Mouse (Mus musculus) cerebellum, adult 2 months (tissue): ENCODE measurements around the gene Capzb. TPM values are rescaled to one million over a fixed set of nuclear protein-coding genes. Genes with fewer than 3 reads are reported as not detected.

Source experiments
- DNase-seq, 2 experiments: peaks; one replicate each; pipeline ENCODE4 v3.0.0; 2021
- H3K27ac ChIP-seq: fragments of 200-500 bp; 2 replicates; pipeline ENCODE4 v1.5.1; 2012; ENCODE audit warnings: low read length, control low read depth, inconsistent platforms; ENCODE audit not compliant: insufficient read depth
- H3K27me3 ChIP-seq: fragments of 200-500 bp; 2 replicates; pipeline ENCODE4 v1.6.1; 2012; ENCODE audit warnings: inconsistent platforms, mild to moderate bottlenecking, low read length, moderate library complexity; ENCODE audit not compliant: control insufficient read depth, insufficient read depth
- H3K4me1 ChIP-seq: fragments of 200-500 bp; 2 replicates; pipeline ENCODE4 v1.6.1; 2011; ENCODE audit warnings: low read length; ENCODE audit not compliant: control insufficient read depth, insufficient read depth
- H3K4me3 ChIP-seq: fragments of 200-500 bp; replicated peaks from 2 replicates; pipeline ENCODE3; 2011; ENCODE audit warnings: mild to moderate bottlenecking, low read depth, low read length, control low read depth; ENCODE audit not compliant: insufficient read depth
- CTCF ChIP-seq: fragments of 200-500 bp; IDR thresholded peaks from 2 replicates; pipeline ENCODE4 v1.5.1; 2011; ENCODE audit warnings: low read depth, mild to moderate bottlenecking, control low read depth, low read length, moderate library complexity, borderline replicate concordance; ENCODE audit not compliant: insufficient read depth
- POLR2A ChIP-seq: fragments of 200-500 bp; IDR thresholded peaks from 2 replicates; pipeline ENCODE4 v1.6.1; 2011; ENCODE audit warnings: low read length, control low read depth, borderline replicate concordance; ENCODE audit not compliant: insufficient read depth
- WGBS: fragments of 180-500 bp; shearing (Covaris S2); methylation state at CpG from one replicate; pipeline ENCODE4 v1.1.7; 2018; 5-methylcytosine and 5-hydroxymethylcytosine counted together
- polyA plus RNA-seq: library from polyadenylated mRNA; depleted of rRNA; stranded (reverse); fragments of >200 nt; gene quantifications from 2 replicates; pipeline ENCODE4 v1.2.3, GENCODE M21; 2012

Capzb gene
- polyA plus RNA-seq, 1 experiment, result 220 TPM

DNA sequence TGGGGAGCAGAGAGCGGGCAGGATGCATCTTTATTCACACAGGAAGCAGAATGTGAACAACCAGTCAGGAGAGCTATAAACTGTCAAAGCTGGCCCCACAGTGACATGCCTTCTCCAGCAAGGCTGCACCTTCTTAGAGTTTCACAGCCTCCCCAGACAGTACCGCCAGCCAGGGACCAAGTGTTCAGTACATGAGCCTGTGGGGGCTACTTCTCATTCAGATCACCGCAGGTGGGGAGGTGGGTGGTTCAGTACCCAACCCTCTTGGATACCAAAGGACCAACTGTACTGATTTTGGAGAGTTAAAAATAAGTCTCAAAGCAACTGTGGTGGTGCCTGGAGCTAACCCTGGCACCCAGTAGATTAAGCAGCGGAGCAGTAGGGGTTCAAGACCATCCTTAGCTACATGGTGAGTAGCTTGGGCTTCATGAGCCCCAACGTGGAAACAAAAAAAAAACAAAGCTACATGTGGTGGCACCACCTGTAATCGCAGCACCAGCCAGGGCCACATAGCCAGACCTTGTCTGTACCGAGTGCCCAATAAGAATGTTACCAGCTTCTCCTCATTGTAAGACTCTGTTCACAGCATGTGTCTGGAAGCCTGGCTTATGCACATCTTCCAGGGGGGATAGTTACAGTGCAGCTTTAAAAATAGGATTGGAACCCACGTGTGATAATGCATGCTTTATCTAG, 13.8 kb downstream of the Capzb start:
- WGBS, result 53% methylated on average over 8 of the region's 8 CpGs
- no peaks in the 10 kb centered on the region for H3K27me3 ChIP-seq
- H3K4me3 ChIP-seq, result no peak overlapping the region
- H3K27ac ChIP-seq, result no peak overlapping the region
- TF ChIP-seq POLR2A (no peak), CTCF (no peak)
- peaks cover 33% of the 10 kb centered on the region for H3K4me1 ChIP-seq
- no peak for DNase-seq

DNA sequence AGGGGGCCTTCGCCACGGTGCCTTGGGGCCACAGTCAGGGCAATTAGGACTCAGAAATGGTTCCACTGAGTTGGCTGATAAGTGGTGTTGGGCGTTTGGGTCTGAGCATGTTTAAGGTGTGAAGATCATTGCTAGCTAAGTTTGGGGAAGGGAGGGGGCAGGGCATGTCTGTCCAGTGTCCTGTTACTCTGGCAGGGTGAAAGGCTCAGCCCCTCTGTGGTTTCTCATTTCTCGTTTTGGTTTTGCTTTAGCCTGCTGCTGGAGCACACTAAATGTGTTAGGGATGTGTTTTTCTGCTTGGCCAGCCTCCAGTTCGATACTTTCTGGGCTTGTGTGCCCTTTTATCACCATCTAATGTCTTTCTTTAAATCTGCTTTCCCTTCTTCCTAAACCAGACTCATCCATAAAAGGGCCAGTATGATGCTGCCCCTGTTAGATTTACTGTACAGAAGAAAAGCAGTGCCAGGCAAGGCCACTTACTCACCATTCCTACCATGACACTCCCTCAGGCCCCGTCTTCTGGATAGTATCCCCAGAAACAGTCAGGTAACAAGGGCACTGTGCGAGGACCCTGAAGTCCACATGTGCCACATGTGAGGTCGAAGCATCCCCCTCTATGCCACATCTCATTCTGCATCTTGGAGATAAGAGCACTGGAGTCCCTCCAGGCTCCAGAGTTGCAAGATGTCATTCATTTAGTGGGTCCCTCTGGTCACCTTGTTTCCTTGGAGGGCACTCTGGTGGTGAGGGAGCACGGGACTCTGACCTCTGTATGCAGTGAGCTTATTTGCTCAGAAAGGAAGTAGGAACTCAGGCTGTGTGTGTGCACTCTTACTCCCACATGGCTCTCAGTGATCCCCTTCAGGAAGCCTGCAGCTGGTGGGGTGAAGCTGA, 15.8 kb downstream of the Capzb start:
- H3K4me3 ChIP-seq, result no peak overlapping the region
- H3K27ac ChIP-seq, result peak overlapping the region; percentile 30; the same call in 1 of the 2 replicates
- TF ChIP-seq POLR2A, result no peak
- no peak for TF ChIP-seq CTCF
- 51% methylated on average over 9 of the region's 9 CpGs for WGBS
- H3K4me1 ChIP-seq, result peaks cover 43% of the 10 kb centered on the region
- no peak for DNase-seq
- H3K27me3 ChIP-seq, result no peaks in the 10 kb centered on the region

DNA sequence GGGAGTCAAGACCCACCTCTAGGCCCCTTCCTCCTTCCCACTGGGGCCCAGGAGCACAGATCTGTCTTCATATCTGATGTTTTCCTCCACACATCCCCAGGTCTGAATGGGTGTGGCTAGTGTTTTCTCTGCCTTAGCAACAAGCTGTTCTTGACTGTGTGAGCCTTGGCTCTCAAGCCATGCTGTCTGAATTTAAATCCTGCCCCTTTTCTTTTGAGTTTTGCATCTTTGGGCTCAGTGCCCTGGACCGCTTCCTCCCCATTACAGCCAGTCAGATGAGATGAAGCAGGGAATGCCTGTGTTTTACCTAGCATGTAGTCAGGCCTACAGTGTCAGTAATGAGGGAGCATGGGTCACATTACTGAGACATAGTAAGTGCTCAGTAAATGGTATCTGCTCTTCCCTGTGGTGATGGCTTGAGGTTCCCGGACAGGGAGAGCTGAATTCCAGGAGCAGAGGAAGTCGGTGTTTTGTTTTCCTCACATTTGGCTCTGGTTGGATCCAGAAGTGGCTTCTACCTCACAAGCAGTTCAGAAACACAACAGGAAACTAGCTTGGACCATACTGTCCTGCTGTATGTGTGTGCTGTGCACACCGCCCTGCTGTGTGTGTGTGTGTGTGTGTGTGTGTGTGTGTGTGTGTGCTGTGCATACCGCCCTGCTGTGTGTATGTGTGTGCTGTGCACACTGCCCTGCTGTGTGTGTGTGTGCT, 16.6 kb downstream of the Capzb start:
- TF ChIP-seq CTCF, result no peak
- no peak for TF ChIP-seq POLR2A
- WGBS, result 61% methylated on average over 5 of the region's 5 CpGs
- no peaks in the 10 kb centered on the region for H3K27me3 ChIP-seq
- H3K4me3 ChIP-seq, result no peak overlapping the region
- H3K4me1 ChIP-seq, result peaks cover 48% of the 10 kb centered on the region
- no peak for DNase-seq
- H3K27ac ChIP-seq, result peak overlapping the region; percentile 30; the same call in 1 of the 2 replicates

DNA sequence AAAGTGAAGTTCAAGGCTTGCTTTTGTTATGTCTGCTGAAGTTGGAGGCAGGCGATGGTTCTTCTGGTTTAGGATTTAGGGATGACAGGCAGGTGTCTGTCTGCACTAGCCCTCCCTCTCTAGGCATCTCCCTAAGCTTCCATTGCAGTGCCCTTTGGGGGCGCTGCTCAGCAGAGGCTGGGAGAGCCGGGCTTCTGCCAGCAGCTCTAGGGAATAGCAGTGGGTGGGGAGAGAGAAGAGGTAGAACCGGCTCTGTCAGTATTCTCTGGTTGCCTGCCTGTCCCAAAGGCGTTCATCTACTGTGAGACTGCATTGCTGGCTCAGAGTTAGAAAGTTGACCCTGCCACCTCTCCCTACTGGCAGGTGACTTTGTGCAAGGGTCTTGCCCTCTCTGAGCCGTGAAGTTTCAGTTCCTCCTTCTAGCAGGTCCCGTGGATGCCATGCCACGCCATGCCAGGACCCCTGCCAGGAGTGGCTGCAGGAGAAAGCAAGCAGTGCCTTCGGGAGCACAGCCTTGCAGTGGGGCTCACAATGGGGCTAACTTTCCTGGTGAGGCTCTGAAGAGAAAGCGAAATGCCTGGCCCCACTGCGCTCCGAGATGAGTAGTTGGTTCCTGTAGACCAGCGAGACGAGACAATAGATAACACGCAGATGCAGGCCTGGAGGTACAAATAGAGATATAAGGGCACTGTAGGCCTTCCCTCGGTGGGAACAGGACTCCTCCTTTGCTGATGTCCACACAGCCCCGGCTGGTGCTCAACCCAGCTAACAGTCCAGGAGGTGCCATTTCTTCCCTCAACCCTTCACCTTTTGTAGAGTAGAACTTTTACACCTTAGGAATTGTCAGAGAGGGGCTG, 19.5 kb downstream of the Capzb start:
- DNase-seq, result no peak
- no peaks in the 10 kb centered on the region for H3K27me3 ChIP-seq
- 42% methylated on average over 17 of the region's 17 CpGs for WGBS
- no peak overlapping the region for H3K27ac ChIP-seq
- H3K4me3 ChIP-seq, result no peak overlapping the region
- TF ChIP-seq POLR2A, result no peak
- no peak for TF ChIP-seq CTCF
- peaks cover 57% of the 10 kb centered on the region for H3K4me1 ChIP-seq

DNA sequence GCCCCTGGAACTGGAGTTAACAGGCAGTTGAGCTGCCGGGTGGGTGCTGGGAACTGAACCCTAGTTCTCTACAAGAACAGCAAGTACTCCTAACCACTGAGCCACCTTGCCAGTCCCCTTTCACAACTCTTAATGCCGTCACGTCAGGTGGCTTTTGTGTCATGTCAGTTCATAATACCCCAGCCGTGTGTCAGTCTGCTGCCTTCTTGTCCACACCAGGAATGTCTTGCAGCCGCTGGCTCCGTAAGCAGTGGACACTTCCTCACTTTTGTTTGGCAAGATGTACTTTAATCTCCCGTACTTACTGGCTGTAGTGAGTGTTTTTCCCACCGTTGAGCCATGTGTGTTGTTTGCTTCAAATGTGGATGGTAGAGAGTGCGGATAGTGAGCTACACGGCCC, 20.4 kb downstream of the Capzb start:
- TF ChIP-seq CTCF, result no peak
- no peak for TF ChIP-seq POLR2A
- H3K27ac ChIP-seq, result no peak overlapping the region
- peaks cover 54% of the 10 kb centered on the region for H3K4me1 ChIP-seq
- H3K27me3 ChIP-seq, result no peaks in the 10 kb centered on the region
- WGBS, result 84% methylated on average over 10 of the region's 10 CpGs
- no peak overlapping the region for H3K4me3 ChIP-seq
- no peak for DNase-seq

DNA sequence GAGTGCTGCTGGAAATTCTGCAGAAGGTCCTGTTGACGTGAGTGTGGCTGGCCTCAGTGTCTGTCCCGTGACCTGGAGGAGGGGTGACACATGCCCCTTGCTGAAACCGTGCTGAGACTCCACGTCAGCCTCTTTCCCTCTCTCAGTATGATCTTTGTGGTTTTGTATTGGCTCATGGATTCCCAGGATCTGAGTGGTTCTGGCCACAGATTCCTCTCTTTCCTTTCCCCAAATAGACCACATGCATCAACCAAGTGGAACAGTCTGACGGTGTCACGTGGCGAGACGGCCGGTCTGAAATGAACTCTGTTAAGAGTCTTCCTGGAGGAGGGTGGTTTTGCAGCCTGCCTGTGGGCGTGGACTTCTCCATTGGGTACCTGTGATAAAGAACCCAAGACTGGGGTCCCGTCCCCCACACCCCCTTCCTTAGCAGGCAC, 21.3 kb downstream of the Capzb start:
- no peaks in the 10 kb centered on the region for H3K27me3 ChIP-seq
- DNase-seq, result no peak
- H3K4me3 ChIP-seq, result no peak overlapping the region
- H3K27ac ChIP-seq, result no peak overlapping the region
- 65% methylated on average over 11 of the region's 11 CpGs for WGBS
- H3K4me1 ChIP-seq, result peaks cover 51% of the 10 kb centered on the region
- TF ChIP-seq CTCF, result no peak
- no peak for TF ChIP-seq POLR2A

DNA sequence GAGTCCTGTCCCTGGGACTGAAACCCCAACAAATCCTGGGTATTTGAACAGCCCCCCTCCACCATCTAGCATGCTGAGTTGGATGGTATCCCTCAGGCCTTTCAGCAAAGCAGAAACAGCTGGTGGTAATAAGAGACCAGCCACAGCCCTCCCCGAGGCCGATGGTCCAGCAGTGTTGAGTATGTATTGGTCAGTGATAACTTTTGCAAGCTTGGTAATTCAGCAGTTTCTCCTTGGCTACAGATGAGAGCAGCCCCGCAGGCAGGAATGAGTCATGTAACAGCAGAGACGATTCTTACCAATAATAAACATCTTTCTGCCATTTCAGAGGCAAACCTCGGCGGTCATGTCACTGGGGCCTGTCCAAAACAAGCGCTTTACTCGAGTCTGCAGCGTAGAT, 23.9 kb downstream of the Capzb start:
- Histone ChIP-seq H3K4me3 (no peak overlapping the region), H3K4me1 (peaks cover 53% of the 10 kb centered on the region), H3K27ac (peak overlapping the region; percentile 6; the same call in 1 of the 2 replicates), H3K27me3 (no peaks in the 10 kb centered on the region)
- TF ChIP-seq CTCF (no peak), POLR2A (no peak)
- 21% methylated on average over 9 of the region's 9 CpGs for WGBS
- DNase-seq, result peak in 1 of 2 experiments; percentile 56
